Mouse (Mus musculus) mouse trophoblast stem cell (cell line): Measurements from ENCODE around the gene Slc39a8.

Experiments
- in situ Hi-C, 2 experiments: fragments of 300-500 bp; cut with MseI, MboI; formaldehyde crosslinking; loops; 2 replicates in 1 of 2; 3 replicates in 1 of 2; pipeline ENCODE4 v1.15.1; 2025

Gene Slc39a8

DNA sequence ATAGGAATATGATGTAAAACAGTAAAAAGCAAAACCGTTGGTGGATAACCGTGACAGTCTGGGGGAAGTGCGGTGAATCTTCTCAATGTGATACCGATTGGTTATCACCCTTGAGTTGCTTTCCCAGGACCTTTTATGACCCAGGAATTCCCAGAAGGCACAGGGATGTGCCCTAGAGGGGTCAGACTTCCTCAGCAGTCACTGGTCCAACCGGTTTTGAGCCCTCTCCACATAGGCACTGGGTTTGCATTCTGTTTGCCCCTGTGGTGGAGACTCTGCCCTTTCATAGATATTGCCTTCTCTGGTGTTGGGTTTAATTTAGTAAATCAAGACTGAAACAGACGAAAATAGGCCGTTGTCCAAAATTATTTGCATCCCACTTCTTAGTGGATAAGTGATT, 20.8 kb downstream of the Slc39a8 start:
- in situ Hi-C loops = no loop called here

GRCm38 (mm10) chr3:135851607-135852006, 26.5 kb downstream of the Slc39a8 start:
- in situ Hi-C loops = no loop called here

DNA sequence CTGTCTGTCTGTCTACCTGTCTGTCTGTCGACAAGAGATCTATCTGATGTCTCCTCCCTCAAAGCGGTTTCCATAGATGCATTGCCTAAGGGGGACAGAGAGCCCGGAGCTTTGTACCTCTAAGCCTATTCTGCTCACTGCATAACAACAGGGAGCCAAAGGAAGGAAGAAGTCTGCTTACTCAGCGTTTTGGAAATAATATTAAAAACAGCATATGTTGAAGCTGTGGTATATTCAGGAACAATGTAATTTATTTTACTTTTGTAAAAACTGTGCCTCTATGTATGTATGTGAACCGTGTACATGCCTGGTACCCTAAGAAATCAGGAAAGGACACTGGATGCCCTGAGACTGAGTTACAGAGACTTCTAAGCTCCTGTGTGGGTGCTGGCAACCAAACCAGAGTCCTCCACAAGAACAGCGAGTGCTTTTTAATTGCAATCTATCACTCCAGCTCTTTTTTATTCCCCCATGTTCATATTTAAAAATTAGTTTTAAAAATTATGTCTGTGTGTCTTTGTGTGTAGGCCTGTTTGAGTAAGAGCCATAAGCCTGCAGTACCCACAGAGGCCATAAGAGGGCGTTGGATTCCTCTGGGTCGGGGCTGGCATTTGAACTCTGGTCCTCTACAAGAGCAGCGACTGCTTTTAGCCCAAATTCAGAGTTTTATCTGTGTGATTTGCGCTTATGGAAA, 28.7 kb downstream of the Slc39a8 start:
- in situ Hi-C loops = no loop called here

DNA sequence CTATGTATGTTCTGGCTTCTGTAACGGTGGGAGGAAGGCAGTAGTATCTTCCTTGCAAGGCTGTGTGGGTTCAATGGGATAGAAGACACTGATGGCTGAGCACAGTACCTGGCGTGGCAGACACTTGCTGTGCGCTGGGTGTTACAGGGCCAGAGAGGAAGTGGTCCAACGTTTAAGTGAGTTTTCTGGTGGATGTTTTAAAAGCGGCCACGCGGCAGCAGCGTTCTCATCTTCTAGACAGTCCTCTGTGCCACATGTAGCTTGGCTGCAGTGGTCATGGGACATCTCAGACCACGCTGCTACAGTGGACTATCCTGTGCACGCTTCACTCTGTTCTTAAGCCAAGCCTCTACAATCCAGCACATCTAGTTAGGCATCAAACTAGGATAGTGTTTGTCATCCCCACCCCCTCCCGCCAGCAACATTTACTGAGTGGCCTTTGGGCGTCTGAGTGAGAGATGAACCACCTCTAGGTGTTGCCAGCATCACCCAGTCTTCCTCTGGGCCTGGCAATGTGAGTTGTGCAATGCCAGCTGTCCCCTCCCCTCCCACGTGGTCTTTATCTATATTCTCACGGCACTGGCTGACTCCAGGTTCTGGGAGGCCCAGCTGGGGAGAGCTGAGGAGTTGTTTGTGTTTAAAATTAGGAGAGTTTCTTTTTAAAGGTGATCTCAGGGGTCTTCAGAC, 29.4 kb downstream of the Slc39a8 start:
- in situ Hi-C loops = no loop called here

DNA sequence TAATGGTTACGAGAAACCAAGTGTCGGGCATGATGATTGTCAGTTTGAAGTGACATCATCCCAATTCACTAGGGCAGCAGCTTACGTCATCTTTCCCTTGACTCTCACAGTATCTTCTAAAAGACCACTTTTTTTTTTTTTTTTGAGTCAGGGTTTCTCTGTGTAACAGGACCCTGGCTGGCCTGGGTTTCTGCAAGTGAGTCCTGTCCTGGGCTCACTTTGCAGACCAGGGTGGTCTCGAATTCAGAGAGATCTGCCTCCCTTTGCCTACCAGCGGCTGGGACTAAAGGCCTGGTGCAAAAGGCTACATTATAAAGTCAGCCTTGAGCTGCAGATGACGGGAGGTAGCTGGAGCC, 29.9 kb downstream of the Slc39a8 start:
- in situ Hi-C loops = no loop called here

DNA sequence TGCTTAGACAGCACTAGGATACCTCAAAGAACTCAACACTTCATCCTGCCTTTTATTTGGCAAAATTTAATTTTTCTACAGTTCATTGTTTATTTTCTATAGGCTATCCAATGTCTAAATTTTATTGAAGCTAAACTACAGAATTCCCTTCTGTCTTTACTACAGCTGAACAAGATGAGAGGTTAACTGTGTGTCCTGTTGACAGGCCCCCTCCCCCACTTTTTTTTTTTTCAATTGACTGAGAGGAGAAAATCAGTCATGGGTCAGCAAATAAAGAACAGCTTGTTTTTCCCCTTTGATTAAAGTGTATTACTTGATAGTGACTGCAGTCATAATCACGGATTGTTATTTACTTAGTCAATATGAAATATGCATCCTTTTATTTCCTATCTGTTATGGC, 31.2 kb downstream of the Slc39a8 start:
- in situ Hi-C loops = no loop called here

DNA sequence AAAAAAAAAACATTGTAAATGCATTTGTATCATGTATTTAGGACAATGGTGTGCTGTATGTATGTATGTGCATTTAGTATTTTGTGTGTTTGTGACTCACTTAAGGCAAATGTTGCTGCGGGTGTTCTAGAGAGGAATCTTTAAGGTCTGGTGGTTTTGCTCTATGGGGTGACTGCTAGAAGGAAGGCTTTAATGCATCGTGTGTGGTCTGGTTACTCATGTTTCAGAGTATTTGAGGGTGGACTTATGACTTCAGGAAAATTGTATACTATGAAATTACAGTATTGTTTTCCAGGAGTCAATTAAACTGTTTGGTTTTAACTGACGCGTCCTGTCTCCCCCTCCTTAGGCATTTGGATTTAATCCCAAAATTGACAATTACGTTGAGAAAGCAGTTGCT, 32.1 kb downstream of the Slc39a8 start:
- in situ Hi-C loops = no loop called here

DNA sequence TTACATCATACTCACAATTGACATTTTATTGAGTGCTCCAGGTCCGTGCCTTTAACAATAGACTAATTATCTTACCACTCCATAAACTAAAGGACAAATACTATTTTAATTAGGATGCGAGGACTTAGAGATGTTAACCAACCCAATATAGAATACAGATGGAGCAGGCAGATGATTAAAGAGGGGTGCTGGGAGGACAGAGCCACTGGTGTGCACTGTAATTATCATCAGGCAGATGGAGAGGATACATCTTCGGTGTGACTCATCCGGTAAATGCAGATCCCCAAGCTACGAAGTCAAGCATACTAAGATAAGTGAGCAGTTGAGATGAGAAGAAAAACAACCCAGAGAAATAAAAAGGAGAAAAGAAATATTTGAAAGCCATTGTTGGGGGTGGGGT, 34.4 kb downstream of the Slc39a8 start:
- in situ Hi-C loops = no loop called here

- in situ Hi-C loops = no loop called here
Measured at GRCm38 (mm10) chr3:135862804-135863203, 37.7 kb downstream of the Slc39a8 start.

- in situ Hi-C loops = no loop called here
Measured at GRCm38 (mm10) chr3:135869041-135869440, 44.0 kb downstream of the Slc39a8 start.

GRCm38 (mm10) chr3:135872325-135872724, 47.2 kb downstream of the Slc39a8 start:
- in situ Hi-C loops = no loop called here

GRCm38 (mm10) chr3:135873596-135873995, 48.5 kb downstream of the Slc39a8 start:
- in situ Hi-C loops = no loop called here

DNA sequence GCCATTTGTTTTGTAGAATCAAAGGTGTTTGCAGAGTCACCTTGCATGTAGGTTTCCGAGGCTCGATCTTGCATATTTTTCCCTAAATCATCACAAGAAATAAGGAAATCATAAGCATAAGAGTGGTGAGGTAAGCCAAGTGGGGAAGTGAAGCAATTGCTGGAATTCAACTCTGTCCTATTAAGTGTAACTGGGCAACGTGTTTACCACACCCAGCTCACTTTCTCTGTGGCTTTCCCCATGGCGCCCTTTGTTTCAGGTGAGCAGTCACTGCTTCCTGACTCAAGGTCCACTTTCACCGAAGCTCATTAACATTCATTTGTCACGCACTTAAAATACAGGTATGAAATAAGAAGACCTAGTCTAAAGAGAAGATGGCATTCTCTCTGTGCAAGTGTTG, 53.0 kb downstream of the Slc39a8 start:
- in situ Hi-C loops = no loop called here

GRCm38 (mm10) chr3:135885927-135886658, 61.0 kb downstream of the Slc39a8 start:
- in situ Hi-C loops = no loop called here

- in situ Hi-C loops = no loop called here
Measured at GRCm38 (mm10) chr3:135886659-135887027, 61.6 kb downstream of the Slc39a8 start.

GRCm38 (mm10) chr3:135887033-135887855, 62.2 kb downstream of the Slc39a8 start:
- in situ Hi-C loops = no loop called here

- in situ Hi-C loops = no loop called here
Measured at GRCm38 (mm10) chr3:135887856-135888155, 62.7 kb downstream of the Slc39a8 start.

GRCm38 (mm10) chr3:135889401-135889800, 64.3 kb downstream of the Slc39a8 start:
- in situ Hi-C loops = no loop called here

- in situ Hi-C loops = loop anchor here in 1 of 2 experiments (25.0 kb wide), 1 partner anchor 934 kb away; no protein-coding TSS in a partner anchor
Measured at GRCm38 (mm10) chr3:135903366-135903765, 78.3 kb downstream of the Slc39a8 start.

- in situ Hi-C loops = loop anchor here in 1 of 2 experiments (25.0 kb wide), 1 partner anchor 932 kb away; no protein-coding TSS in a partner anchor
Measured at GRCm38 (mm10) chr3:135904881-135905280, 79.8 kb downstream of the Slc39a8 start.

- in situ Hi-C loops = loop anchor here in 1 of 2 experiments (25.0 kb wide), 1 partner anchor 932 kb away; no protein-coding TSS in a partner anchor
Measured at GRCm38 (mm10) chr3:135905729-135906128, 80.7 kb downstream of the Slc39a8 start.

DNA sequence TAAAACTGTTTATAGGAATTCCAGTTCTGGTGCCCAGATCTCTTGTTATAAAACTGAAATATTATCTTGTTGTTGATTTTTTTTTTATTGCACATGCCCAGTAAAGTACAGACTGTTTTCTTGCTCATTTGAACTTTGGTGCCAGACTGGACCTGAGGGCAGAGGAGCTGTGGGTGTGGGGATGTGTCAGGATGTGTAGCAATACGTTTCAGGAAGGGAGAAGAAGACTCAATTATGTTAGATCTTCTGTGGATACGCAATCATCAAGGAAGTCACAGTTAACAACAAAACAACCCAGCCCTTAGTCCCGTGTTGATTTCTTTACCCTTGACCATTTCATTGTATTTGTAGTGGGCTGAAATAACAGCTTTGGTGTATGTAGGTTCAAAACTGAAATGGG, 81.9 kb downstream of the Slc39a8 start:
- in situ Hi-C loops = loop anchor here in 1 of 2 experiments (25.0 kb wide), 1 partner anchor 930 kb away; no protein-coding TSS in a partner anchor
